Mouse (Mus musculus): ENCODE results near the gene Diablo.

DNA sequence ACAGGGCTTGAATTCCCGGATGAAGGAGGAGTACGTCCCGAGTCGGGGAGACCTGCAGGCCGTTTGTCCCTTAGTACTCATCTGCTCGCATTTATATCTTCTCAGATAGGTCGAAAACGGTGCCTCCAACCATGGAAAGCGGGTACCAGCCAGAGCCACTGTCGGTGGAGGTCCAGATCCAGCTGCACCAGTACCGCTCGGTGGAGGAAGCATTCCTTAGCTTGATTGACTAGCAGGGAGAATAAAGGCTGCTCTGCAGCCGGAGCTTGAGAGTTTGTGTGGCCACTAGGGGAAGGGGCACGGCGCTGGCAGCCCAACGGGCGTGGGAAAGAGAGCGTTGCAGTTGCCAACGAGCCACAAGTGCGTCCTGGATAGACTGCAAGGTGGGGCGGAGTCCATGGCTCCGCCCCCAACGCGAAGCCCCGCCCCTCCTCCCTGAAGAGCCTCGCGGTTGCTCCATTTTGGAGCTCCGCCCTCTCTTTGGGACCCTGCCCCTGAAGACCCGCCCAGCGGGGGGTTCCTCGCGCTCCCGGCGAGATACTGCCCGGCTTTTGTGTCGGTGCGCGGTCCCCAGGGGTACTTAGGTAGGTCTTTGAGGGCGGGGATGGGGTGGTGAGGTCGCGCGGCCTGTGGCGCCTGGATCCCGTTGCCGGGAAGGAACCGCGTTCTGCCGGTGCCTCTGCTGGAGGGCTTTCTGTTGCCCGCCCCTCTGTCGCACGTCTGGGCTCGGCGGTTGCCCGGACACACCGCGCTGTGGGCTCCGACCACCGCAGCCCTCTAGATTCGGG lies 15.8 kb downstream of the Diablo start:
- TF ChIP-seq CTCF (conservative IDR thresholded peaks at IDR 0.05; ENCODE audit: low read length) (no peak), NANOG (IDR thresholded peaks at IDR 0.05; ENCODE audit: borderline replicate concordance, low read length) (no peak), POU5F1 (IDR thresholded peaks at IDR 0.05; ENCODE audit: borderline replicate concordance, low read length) (no peak)
